Mouse (Mus musculus): ENCODE measurements around the gene Slc6a11.
A peak's percentile ranks its signal among the peaks of the same experiment; 100 is the strongest.

Gene Slc6a11

DNA sequence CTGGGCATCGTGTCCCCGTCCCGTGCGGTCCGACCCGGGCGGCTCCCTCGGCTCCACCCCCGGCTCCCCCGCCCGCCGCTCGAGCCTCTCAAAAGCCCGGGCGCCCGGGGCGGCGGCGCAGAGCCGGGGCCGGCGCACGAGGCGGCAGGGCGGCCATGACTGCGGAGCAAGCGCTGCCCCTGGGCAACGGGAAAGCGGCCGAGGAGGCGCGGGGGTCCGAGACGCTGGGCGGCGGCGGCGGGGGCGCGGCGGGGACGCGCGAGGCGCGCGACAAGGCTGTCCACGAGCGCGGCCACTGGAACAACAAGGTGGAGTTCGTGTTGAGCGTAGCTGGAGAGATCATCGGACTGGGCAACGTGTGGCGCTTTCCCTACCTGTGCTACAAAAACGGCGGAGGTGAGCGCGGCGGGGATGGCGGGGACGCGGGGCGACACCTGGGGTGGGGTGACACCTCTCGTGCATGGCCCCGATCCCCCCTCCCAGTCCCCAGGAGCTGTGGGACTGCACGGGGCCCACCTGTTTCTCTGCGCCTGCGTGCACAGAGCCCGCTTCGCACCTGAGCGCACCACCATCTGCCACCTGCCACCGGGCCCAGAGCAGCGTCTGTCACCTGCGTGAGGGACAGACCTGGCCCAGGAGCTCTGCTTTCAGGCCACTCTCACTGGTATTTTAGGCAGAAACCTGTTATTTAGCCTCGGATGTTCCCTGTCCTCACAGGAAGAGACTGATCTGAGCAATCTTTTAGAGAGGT, at the start of gene Slc6a11:
Gene Slc6a11, plus strand, starts transcription at position 120 of the 751 bp plus-strand sequence.
- peak; percentile 10 to 32 for DNase-seq

DNA sequence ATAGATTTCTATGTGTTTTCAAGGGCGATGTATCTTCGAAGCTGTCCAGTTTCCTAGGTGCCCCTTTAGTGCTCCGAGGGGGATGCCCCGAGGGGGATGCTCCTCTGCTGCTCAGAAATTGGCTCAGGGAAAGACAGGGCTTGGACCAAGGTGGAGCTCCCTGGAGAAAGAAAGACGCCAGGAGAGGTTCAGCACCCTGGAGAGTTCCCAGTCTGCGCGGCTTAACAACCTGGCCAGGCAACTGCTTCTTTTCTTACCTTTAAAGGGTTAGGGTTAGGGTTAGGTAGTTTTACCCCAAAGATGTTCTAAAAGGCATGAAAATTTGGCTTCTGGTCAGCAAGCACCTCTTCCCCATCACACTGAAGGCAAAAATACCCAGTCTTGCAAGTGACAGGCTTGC, 43.9 kb upstream of the Slc6a11 start:
- peak; percentile 74 to 77 for DNase-seq

DNA sequence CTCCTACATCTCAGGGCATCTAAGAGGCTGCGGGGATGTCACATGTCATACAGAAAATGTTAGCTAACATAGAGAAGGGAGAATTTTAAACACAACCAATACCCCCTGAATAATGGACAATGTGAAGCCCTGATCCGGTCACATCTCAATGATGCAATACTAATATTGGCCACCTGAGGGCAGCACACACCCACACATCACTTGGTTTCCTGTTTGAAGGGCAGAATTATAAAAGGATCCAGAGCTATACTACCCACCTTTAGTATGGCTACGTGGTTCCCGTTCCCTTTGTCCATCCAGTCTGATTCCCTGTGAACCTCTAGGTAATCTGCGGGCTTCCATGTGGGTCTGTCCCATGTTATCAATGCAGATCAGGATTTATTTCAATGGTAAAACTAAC, 41.4 kb upstream of the Slc6a11 start:
- DNase-seq = peak; percentile 74 to 75

DNA sequence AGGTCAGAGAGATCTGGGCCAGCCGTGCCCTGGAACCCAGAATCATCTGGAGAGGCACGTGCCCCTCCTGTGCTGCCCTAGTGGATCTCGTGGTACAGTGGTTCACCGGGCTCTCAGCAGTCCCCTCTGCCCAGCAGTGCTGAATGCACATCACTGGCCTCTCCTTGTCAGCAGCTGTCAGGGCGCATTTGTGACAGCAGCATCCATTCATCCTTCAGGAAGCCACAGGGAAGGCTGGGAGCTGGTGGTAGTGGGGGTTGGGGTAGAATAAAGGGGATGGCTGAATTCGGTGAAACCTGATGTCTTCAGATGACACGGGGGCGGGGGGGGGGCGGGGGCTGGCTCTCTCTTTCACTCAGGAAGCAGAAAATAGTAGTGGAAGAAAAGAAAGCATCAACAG, 38.8 kb upstream of the Slc6a11 start:
- no peak for DNase-seq

DNA sequence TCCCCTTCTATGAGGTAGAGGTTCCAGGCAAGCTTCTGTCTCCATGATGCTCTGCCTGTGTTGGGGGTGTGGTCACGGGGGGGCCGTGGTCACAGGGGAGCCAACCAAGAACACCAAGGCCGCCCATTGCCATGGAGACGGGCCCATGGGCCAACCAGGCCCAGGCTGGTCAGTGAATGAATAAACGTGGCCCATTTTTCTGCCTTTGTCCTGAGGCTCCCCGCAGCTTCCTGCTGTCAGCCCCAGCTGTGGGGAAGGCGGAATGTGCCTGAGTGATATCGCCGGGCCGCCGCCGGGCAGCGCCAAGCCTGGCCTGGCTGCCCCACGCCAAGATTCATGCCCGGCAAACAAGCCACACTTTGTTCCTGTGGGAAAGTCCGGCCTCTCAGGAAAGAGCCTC, 36.8 kb upstream of the Slc6a11 start:
- no peak for DNase-seq

DNA sequence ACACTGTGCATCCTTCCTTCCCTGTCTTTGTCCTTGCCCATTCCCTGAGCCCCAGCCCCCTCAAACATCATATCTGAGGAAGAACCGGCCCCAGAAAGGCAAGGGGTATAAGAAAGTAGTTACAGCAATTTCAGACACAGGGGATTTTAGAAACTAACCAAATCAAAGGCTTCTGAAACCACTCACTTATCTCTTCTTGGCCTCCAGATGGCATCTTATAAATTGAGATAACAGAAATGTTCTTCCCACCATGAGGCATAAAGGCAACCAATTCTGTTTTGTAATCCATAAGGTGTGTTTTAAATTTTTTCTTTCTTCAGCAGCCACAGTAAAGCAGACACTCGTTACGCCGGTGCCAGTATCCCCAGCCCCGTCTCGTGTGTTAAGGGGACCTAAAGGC, 34.5 kb upstream of the Slc6a11 start:
- no peak for DNase-seq

DNA sequence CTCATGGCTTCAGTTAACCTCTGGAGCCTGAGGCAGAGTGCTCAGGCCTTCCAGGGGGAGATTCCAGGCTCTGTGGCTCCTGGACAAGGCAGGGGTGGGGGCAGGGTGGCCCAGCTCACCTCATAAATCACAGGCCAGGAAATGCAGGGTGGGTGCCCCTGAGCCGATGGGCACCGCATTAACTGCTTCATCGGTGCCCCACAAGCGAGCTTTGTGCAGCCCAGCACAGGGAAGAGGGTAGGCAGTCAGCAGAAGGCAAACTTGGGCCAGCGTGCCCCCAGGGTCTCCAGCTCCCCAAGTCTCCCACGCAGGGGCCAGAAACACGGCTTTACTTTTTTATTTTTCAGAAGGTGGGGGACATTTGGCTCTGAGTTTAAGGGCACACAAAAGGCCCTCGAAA, 29.1 kb upstream of the Slc6a11 start:
- DNase-seq = peak; percentile 10 to 21

DNA sequence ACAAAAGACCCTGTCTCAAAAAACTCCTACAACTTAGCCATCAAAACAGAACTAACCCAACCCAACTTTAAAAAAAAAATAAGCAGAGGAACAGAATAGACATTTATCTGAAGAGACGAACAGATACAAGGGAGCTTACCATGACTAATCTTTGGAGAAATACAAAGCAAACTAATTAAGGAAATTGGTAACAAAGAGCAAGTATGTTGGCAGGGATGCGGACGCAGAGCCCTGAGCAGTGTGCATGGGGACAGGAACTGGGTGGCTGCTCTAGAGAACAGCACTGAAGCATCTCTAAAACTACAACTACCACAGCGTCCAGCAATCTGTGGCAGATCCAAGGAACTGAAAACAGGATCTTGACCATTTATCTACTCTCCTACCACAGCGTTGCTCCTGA, 11.5 kb upstream of the Slc6a11 start:
- no peak for DNase-seq

DNA sequence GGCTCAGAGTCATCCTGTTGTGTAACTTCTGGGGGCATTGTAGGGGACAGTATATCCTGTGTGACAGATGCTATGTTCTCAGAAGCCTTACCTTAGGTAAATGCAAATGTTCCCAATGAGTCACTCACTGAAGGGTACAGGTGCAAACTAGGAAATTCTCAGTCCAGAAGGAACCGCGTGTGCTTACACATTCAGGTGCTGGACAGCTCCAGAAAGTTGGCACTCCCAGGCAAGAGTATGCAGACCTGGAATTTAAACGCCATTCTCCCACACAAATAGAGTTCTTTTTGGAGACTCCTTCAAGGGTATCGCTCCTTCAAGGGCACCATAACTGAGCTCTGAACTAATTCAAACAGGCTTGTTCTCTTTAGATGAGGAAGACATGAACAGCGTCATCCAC, 5.5 kb upstream of the Slc6a11 start:
- peak in 1 of 2 experiments; percentile 24 for DNase-seq

DNA sequence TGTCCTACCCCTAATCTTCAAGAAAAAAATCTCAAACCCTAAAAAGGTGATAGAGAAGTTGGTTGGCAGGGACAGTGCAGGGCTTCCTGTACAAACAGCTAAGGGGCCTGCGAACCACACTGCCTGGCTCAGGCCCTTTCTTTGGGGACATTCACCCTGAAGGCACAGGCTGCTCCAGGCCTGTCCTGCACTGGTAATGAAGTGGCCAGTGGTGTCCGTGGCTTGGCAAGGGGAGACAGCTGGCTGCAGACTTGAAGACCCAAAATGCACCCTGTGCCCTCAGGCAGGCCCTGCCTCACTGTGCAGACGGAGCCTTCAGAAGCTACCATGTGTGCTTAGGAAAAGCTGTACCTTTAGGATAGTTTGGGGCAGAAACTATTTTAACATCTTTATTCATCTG, 1.4 kb downstream of the Slc6a11 start:
- no peak for DNase-seq

DNA sequence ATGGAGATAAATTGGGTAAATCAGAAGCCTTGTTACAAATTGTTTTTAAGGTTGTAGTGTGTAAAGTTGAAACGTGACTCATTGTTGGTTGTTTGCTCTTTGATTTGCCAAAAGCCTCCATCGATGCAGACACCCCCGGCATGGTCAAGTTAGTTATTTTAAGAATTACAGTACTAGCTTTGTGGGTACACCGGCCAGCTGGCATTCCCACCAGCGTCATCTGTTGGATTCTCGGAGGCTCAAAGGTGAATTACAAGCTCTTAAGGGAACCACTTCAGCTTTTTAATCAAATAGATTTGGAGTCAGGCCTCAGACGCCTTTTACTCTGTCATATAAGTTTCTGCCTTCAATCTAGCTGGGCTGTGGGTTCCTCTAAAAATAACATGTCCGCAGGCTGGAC, 1.9 kb downstream of the Slc6a11 start:
- DNase-seq = no peak

DNA sequence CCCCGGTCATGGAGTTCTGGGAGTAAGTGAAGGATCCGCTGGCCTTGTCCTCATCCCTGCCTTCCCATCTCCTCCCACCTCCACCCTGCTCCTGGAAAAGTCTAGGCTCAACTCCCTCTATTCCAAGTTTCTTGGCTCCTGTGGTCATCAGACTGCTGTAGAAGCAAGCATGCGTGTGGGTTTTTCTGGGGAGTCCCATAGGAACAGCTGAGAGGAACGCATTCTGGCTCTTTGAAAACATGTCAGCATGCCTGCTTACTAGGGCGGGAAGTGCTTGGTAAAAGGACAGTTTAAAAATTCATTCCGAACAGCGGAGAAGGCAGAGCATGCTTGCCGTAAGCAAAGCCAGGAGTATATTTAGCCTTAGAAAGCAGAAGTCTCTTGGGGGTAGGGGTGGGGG, 7.9 kb downstream of the Slc6a11 start:
- DNase-seq = no peak

DNA sequence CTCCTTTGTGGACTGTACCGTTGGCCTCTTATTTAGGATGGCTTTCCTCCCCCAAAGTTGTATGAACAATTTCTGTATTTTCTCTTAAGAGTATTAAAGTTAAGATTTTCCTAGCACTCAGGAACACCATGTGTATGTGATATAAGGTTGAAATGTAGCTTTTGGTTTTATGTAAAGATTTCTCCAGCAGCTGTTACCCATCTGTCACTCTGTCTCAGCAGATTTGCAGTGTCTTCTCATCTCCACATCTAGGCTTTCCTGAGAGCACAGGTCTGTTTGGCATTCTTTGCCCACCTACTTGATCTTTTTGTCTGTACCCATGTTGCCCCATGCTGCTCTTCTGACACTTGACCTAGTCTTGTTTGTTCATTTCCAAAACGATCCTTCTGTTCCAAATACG, 10.4 kb downstream of the Slc6a11 start:
- no peak for DNase-seq

DNA sequence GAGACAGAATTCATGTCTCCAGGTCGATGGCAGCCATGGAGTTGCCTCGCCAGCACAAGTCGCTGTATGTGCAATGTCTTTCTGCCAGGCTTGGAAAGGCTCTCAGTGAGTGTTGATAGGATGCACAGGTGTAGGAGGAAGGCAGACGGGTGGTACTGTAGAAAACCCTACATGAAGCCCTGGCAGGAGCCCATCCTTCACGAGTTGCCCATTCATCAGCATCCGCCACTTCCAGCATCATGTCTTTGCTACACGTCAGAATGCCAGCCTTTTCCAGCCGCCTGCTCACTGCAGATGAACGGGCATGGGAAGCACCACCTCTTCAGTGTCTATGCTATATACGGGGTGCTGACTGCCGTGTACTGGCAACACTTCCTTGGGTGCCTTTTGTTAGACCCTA, 11.4 kb downstream of the Slc6a11 start:
- DNase-seq = no peak

DNA sequence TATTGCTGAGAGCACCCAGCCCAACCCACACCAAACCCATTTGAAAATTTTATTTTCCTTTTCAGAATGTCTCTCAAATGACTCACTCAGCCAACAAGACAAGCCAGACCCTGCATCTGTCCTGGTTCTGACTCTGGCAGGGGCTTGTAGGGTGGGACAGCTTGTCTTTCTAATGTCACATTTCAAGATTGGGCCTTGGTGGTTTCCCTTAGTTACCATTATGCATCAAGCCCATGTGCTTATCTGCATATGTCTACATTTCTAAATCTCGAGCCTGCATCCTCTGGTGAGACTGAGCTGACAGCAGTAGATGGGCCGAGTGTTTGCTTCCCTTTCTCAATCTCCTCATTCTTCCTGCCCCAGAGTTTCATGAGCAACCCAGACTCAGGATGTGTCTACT, 12.5 kb downstream of the Slc6a11 start:
- DNase-seq = no peak

DNA sequence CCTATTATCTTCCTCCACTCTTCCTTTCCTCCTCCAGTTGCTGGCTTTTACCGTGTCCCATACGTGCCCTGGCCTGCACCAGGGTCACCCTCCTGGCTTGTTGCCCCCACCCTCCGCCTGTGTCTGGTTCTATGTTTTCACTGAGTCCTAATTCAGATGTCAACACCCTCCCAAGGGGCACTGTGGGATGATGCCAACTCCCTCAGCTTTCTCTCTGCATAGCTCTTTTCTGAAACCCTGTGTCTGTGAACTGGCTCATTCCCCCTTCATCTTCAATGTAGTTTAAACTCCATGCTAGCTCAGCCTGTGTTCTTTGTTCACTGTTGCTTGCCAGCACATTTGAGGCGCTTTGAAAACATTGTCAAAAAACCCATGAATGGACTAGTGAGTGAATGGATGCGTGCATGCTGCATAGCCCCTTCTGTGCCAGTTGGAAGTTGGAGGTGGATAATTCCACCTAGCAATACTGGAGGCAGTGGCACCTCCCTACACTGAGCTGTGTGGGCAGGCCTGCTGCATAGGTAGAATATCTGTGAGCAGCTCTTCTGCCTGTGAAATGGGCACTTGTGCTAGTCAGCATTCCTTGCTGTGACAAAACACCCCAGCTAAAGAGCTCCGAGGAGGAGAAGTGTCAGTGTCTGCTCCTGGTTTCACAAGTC, 13.5 kb downstream of the Slc6a11 start:
- DNase-seq = no peak

DNA sequence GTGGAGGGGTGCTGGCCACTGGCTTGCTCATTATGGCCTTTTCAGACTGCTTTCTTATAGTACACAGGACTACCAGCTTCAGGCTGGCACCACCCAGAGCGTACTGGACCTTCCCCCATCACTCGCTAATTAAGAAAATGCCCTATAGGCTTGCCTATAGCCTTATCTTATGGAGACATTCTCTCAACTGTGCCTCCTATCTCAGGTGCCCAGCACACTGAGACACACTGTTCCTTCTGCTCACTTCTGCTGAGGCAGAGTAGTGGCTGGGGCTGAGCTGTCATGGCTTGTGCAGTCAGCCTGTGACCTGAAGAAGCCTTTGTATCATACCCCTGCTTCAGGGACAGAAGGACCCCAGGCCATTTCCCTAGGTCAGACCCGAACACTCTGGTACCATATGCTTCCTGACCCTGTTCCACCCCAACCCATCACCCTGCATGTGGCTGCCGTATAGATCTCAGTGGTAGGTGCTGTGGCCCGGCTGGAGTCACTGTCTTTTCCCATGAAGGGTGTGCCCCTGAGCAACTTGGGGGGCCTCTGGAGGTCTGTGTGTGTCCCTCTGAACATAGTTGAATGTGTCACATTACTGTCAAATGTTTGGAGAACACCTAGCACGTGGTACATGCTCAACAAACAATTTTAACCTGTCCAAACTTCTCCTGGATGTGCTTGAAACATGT, 14.7 kb downstream of the Slc6a11 start:
- no peak for DNase-seq

DNA sequence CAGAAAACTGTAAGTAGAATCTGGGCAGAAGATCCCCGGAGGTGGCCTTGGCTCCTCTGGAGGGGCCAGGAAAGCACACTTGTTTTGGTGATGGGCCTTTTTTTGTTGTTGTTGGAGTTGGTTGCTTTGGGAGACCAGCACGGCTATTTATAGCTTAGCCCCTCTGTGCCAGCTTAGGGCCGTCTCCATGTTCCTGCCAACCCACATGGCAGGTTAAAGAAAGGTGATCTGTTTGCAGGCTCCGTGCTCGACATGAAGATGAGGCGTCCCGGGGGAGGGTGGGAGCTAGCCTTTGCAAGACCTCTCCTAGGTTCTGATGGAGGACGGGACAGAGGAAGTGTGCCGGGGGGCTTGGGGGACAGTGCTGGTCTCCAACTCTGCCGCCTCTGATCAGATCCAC, 24.7 kb downstream of the Slc6a11 start:
- DNase-seq = no peak

DNA sequence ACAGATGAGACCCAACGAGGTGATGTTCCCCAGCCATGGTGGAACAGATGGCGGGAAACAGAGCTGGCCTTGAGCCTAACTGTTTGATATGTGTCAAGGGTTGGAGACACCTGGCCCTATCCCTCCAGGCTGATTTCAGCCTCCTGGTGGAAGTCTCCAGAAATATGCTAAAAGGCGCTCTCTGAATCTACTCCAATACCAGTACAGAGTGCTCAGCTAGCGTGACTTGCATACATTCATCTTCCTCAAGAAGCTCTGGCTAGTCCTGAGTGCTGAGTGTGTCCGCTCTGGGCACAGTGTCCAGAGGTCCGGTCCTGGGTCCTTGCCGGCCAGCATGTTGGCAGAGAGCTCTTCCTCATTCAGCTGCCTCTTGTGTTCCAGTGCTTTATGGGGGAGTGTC, 27.8 kb downstream of the Slc6a11 start:
- no peak for DNase-seq

DNA sequence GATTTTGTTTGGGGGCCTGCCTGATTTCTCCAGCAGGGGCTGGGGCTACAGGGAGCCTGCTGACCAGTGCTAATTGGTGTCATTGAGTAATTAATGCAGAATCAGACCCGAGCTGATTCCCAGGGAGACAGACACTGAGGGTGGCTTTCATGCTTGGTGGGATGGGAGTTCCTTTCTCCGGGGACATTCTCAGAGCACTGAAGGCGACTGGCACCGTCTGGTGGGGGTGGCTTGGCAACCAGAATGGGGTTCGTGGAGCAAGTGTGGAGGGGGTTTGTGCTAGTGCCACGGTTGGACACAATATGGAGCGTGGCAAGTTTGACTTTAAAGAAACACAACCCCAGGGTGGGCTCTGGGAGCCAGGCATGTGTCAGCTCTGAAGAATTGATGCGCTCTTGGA, 29.7 kb downstream of the Slc6a11 start:
- no peak for DNase-seq

DNA sequence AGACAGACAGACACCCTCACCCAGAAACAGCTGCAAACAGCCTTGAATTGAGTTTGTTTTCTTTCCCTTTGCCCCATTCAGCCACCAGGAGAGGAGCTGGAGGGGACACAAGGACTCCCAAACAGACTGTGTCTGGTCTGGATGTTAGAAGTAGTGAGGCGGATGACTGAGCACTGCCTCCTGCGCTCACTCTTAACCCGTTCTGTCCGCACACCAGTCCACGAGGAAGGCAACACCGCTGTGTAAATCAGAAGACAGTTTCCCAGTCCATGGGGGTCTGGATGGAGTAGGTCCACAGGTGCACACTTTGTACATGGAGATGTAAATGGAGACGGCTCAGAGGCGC, 43.0 kb downstream of the Slc6a11 start:
- DNase-seq = peak in 1 of 2 experiments; percentile 6

DNA sequence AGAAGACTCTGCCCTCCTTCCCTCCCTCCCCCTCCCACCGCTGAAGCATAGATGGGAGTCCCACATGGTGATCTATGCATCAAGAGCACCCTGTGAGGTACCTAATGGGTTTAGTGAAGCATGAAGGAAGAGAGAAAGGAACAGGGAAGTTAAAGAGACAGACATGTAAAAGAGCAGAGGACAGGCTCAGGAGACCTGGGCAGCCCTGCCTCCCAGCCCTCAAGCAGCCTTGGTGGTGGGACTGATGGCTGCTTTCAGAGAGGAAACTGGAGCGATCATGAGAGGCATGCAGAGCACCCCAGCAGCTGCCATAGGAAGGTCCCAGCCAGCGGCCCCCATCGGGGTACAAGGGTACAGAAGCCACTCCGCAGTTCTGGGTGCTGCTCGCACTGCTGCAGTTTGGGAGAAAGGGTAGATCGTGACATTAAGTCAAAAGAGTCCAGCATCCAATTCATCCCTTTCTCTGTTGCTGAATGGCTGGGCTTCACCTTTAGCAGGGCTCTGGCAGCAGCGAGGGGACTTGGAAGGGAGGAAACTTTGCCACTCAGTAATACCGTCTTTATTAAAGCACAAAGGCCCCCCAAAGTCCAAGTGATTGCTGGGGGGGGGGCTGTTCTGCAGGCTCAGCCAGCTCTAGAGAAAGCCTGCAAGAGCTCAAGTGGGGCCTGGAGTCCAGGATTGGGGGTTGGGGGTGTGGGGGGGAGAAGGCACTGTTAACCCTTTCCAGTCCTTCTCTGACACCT, 43.5 kb downstream of the Slc6a11 start:
- no peak for DNase-seq

DNA sequence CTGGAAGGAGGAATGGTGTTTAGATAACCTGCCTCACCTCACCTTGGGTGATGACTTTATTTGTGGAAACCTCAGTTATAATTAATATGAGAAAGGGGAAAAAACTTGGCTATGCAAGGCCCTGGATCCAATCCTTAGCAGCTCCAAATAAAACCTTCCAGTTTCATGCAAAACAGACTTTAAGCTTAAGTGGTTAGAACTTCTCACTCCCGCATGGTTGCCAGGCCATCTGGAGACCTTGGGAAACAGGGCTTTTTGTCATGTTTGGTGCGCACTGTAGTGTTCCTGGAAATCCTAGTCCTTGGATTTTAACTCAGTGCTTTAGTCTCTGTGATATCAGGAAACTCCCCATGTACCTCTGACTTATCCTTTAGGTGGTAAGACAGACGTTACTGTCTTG, 47.1 kb downstream of the Slc6a11 start:
- DNase-seq = no peak

All from kidney, postnatal 4 days (tissue).